Mouse (Mus musculus) hindbrain, embryonic 10.5 days (tissue): ENCODE measurements at regions not wholly inside any gene's neighbourhood (a gene's known extent, or its start where the extent isn't known, plus 50 kb on each side); places are given as distances from the start of the nearest gene placed in this dataset.

ENCODE experiments used
- DNase-seq: peaks from one replicate; pipeline ENCODE4 v3.0.0-alpha.2; 2017; ENCODE audit warnings: low spot score
- H3K27ac ChIP-seq: fragments of 300-500 bp; sonication (generic); 2 replicates; pipeline ENCODE4 v1.5.1; 2016; ENCODE audit warnings: mild to moderate bottlenecking, moderate library complexity
- H3K27me3 ChIP-seq: fragments of 300-500 bp; sonication (generic); 2 replicates; pipeline ENCODE4 v1.6.1; 2016; ENCODE audit warnings: mild to moderate bottlenecking; ENCODE audit not compliant: poor library complexity, insufficient read depth, severe bottlenecking
- H3K36me3 ChIP-seq: fragments of 300-500 bp; sonication (generic); 2 replicates; pipeline ENCODE4 v1.6.1; 2016; ENCODE audit warnings: mild to moderate bottlenecking, moderate library complexity
- H3K4me1 ChIP-seq: fragments of 300-500 bp; sonication (generic); replicated peaks from 2 replicates; pipeline ENCODE4 v1.6.1; 2016; ENCODE audit warnings: mild to moderate bottlenecking
- H3K4me3 ChIP-seq: fragments of 300-500 bp; sonication (generic); 2 replicates; pipeline ENCODE4 v1.5.1; 2016; ENCODE audit warnings: mild to moderate bottlenecking, moderate library complexity
- H3K9me3 ChIP-seq: fragments of 300-500 bp; sonication (generic); 2 replicates; pipeline ENCODE4 v1.6.1; 2016; ENCODE audit warnings: mild to moderate bottlenecking, moderate library complexity
- WGBS: fragments of 180-500 bp; shearing (Covaris S2); methylation state at CpG from one replicate; pipeline ENCODE4 v1.1.7; 2016; 5-methylcytosine and 5-hydroxymethylcytosine counted together

DNA sequence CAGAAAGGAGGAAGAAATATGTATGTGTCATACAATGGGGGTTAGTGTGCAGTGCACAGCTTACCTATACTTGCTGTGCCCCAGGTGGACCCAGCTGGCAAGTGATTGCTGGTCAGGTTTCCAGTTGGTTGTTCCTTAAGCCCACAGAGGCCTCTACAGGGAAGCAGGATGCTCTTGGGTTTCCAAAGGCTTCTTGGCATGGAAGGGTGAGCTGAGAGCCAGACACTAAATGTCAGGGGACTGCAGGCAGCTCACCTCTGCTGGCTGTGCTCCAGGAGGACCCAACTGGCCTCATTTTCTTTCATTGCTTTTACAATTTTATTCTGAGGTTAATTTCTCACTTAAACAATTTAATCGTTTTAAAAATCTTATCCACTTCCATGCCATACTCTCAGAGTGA is 108.1 kb downstream of the Gm10184 start:
- H3K27me3 ChIP-seq = no peaks in the 10 kb centered on the region
- no peak overlapping the region for H3K4me3 ChIP-seq
- 81% methylated on average over 1 of the region's 1 CpGs for WGBS
- DNase-seq = no peak
- H3K36me3 ChIP-seq = no peaks in the 10 kb centered on the region
- no peak overlapping the region for H3K27ac ChIP-seq
- H3K9me3 ChIP-seq = 0 out of 2 replicates have a peak, but pooled peaks cover 2% of the 10 kb centered on the region
- no peaks in the 10 kb centered on the region for H3K4me1 ChIP-seq

DNA sequence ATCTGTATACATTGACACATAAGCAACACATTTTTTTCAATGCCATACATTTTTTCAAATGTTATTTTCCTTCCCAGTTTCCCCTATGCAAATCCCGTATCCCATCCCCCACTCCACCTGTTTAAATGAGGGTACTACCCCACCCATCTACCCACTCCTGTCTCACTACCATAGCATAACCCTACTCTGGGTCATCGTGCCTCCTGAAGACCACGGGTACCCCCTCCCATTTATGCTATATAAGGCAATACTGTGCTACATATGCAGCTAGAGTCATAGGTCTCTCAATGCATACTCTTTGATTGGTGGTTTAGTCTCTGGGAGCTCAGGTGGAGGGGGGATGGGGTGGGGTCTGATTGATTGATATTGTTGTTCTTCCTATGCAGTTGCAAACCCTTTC is 132.7 kb downstream of the Gm10184 start:
- Histone ChIP-seq H3K4me3 (no peak overlapping the region), H3K36me3 (no peaks in the 10 kb centered on the region), H3K4me1 (no peaks in the 10 kb centered on the region), H3K27ac (no peak overlapping the region), H3K27me3 (no peaks in the 10 kb centered on the region), H3K9me3 (no peaks in the 10 kb centered on the region)
- 87% methylated on average over 3 of the region's 3 CpGs for WGBS
- no peak for DNase-seq

DNA sequence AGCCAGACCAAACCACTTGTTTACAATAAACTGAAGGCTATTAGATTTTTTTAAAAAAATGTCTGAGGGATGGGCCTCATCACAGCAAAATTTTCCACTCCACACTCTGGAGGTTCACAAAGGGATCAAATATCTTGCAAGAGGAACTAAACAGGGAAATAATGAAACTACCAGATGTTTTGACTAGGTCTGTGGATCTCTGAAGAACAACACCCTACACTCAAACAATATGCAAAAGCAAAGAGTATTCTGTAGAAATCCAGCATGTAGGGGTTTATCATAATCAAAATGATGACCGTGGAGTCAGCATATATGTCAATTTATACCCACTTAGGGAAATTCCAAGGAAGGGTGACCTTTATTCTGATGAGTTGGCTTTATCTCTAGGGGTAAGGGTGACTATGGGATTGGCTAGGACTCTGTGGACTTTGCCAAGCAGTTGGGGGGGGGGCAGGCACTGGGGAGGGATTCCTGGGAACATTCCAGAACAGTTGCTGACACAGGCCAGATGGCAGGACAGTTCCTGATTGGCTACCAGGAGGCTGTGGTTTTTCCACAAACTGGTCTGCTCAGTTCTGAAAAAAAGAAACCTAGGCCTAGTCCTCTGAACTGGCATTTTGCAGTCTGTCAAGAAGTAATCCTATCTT is 143.9 kb downstream of the Gm10184 start:
- DNase-seq = no peak

DNA sequence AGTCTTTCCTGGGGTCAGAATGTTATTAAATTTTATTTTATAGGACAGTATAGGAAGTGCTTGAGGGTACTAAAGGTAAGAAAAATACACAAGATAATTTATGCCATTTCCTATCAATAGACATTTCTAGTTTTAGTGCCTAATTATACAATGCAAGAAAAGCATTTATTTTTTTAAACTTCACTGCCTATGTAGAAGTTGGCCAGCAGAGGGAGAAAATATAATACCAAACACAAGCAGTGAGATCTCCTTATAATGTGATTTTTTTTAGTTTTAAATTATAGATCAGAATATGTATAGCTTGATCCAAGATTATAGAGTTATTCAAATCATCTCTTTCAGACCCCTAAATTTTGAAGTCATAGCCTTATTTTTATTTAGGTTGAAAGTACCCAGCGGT is 172.8 kb downstream of the Gm10184 start:
- no peaks in the 10 kb centered on the region for H3K36me3 ChIP-seq
- no peak for DNase-seq
- WGBS = 90% methylated on average over 1 of the region's 1 CpGs

More for the DNA sequence above, 143.9 kb downstream of the Gm10184 start:
- no peaks in the 10 kb centered on the region for H3K4me1 ChIP-seq
- WGBS = 87% methylated on average over 1 of the region's 1 CpGs
- H3K9me3 ChIP-seq = no peaks in the 10 kb centered on the region
- no peak overlapping the region for H3K4me3 ChIP-seq
- H3K27ac ChIP-seq = no peak overlapping the region
- H3K27me3 ChIP-seq = no peaks in the 10 kb centered on the region
- no peaks in the 10 kb centered on the region for H3K36me3 ChIP-seq

DNA sequence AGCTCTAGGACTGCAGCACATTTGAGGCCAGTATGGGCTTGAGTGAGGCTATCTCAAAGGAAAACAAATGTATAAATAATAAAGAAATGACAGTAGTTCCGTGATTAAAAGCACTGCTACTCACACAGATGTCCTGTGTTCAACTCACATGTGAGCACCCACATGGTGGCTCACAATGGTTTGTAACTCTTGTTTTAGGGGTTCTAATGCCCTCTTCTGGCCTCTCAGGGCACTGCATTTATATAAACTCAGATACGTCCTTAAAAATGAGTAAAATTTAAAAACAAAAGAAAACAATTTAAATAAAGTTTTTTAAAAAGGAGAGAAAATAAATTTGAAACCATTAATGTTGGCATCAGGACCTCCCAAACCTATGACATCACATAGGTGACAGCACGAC is 184.7 kb downstream of the Gm10184 start:
- WGBS = 63% methylated on average over 3 of the region's 3 CpGs
- no peak overlapping the region for H3K4me3 ChIP-seq
- no peak for DNase-seq

More for the DNA sequence above, 172.8 kb downstream of the Gm10184 start:
- H3K4me3 ChIP-seq = no peak overlapping the region
- H3K27ac ChIP-seq = no peak overlapping the region
- no peaks in the 10 kb centered on the region for H3K27me3 ChIP-seq
- no peaks in the 10 kb centered on the region for H3K4me1 ChIP-seq
- H3K9me3 ChIP-seq = no peaks in the 10 kb centered on the region

DNA sequence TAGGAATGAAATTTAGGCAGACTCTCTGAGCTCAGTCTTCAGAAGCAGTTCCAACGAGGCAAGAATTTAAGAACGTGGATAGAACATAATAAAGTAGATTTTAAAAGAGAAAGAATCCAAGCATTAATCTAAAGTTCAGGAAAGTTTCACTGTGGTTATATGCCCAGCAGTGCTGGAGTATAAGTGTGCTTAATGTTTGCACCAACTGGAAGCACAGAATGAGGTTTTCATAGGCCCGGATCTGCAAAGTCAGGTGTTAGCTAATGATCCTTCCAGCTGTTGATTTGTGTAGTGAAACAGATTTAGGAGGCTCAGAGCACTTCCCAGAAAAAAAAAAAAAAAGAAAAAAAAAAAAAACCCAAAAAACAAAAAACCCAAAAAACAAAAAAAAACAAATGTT is 228.5 kb downstream of the Gm10184 start:
- Histone ChIP-seq H3K4me1 (no peaks in the 10 kb centered on the region), H3K27ac (no peak overlapping the region), H3K27me3 (no peaks in the 10 kb centered on the region), H3K4me3 (no peak overlapping the region), H3K36me3 (no peaks in the 10 kb centered on the region), H3K9me3 (no peaks in the 10 kb centered on the region)
- WGBS = 81% methylated on average over 3 of the region's 3 CpGs
- DNase-seq = no peak

More for the DNA sequence above, 184.7 kb downstream of the Gm10184 start:
- H3K9me3 ChIP-seq = no peaks in the 10 kb centered on the region
- H3K27me3 ChIP-seq = no peaks in the 10 kb centered on the region
- H3K36me3 ChIP-seq = no peaks in the 10 kb centered on the region
- H3K4me1 ChIP-seq = no peaks in the 10 kb centered on the region
- H3K27ac ChIP-seq = no peak overlapping the region

DNA sequence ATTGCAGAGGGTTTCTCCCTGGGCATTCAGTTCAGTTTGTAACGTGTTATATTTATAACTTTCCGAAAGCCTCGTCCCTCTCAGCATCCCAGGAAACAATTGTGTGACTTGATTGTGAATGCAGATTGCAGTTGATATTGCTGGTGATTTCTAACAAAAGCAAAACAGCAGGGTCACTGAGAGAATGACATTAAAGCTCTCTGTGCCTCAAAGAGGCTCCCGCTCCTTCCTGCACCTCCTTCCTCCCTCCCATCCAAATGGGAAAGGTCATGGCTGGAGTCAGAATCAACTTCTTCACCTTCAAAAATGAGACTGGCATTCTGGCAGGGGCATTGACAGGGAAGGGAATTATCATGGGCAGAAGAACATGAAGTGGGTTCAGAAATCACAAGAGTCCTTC is 251.9 kb downstream of the Gm10184 start:
- no peak overlapping the region for H3K4me3 ChIP-seq
- H3K27me3 ChIP-seq = no peaks in the 10 kb centered on the region
- H3K4me1 ChIP-seq = peaks cover 6% of the 10 kb centered on the region; the same call in 1 of the 2 replicates
- no peaks in the 10 kb centered on the region for H3K9me3 ChIP-seq
- H3K36me3 ChIP-seq = no peaks in the 10 kb centered on the region
- 39% methylated on average over 4 of the region's 4 CpGs for WGBS
- DNase-seq = no peak
- H3K27ac ChIP-seq = no peak overlapping the region

DNA sequence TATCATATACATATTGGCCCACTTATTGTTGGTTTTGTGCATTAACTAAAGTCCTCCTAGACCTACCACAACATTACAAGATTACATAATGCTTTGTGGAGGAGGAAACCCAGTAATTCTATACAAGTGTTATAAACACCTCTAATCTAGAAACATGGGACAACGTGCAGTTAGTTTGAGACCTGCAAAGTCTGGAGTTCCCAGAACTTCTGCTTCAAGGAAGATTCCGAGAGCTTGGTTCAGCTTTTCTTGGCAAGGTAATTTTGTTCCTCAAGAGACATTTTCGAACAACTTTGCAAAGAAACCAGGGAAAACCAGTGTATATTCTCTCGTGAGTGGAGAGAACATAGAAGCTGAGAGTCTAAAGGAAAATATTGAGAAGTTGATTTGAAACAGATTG is 254.0 kb downstream of the Gm10184 start:
- DNase-seq = no peak
- no peak overlapping the region for H3K4me3 ChIP-seq
- H3K4me1 ChIP-seq = peaks cover 6% of the 10 kb centered on the region; the same call in 1 of the 2 replicates
- no peak overlapping the region for H3K27ac ChIP-seq
- no peaks in the 10 kb centered on the region for H3K27me3 ChIP-seq
- no peaks in the 10 kb centered on the region for H3K9me3 ChIP-seq
- WGBS = 93% methylated on average over 4 of the region's 4 CpGs
- H3K36me3 ChIP-seq = no peaks in the 10 kb centered on the region

DNA sequence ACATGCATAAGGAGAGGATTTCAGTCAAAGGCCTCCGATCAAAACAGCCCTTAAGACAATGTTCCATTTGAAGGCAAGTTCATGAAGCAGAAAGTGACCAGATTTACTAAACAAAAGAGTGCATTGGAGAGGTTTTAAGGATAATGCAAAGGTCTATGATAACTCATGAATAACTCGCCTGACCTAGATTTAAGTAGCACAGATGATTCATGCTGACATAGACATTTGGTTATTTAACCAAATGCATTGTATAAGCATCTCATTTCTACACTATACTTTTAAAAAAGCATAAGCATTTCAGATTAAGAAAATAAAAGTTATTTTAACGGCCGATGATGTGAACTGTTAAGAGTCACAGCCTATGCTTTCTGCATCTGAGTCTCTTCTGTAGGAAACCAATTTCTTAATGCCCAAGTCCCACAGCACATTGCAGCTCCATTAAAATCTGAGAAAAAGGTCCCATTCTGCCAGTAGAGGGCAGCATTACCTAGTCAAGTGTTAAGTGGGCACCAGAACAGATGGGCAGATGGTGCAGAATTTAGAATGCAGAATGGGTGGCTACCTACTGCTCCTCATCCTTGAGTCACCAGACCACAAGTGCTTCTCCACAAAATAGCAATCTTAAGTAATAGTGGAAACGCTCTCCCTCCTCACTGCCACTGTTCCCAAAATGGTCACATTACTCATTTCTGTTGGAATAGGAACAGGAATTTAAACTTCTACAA is 256.0 kb downstream of the Gm10184 start:
- peak; percentile 45 for DNase-seq
- Histone ChIP-seq H3K36me3 (no peaks in the 10 kb centered on the region), H3K27ac (no peak overlapping the region), H3K4me3 (no peak overlapping the region), H3K27me3 (no peaks in the 10 kb centered on the region), H3K9me3 (no peaks in the 10 kb centered on the region), H3K4me1 (peaks cover 6% of the 10 kb centered on the region; the same call in 1 of the 2 replicates)
- 72% methylated on average over 5 of the region's 5 CpGs for WGBS

DNA sequence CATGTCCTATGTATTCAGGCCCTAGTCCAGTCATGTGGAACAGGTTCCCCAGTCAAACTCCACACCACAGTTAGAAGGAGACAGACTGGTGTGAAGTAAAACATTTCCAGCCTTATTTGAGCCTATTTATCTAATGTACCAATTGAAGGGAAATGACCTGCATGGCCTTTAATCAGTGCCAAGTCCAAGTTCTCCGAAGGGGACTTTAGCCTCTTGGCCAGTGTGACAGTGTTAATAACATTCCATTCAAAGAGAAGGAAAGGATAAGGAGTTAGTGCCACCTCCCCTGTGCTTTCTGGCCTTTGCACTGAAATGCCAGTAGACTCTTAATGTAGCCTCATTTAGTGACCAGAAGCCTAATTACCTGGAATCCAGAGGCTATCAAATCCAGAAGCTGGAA is 264.2 kb downstream of the Gm10184 start:
- Histone ChIP-seq H3K27me3 (no peaks in the 10 kb centered on the region), H3K4me3 (no peak overlapping the region), H3K9me3 (no peaks in the 10 kb centered on the region), H3K4me1 (no peaks in the 10 kb centered on the region), H3K36me3 (no peaks in the 10 kb centered on the region), H3K27ac (no peak overlapping the region)
- DNase-seq = no peak
- WGBS = 83% methylated on average over 1 of the region's 1 CpGs
